Mouse (Mus musculus): ENCODE results near the gene Btbd17.

- TF ChIP-seq POLR2A (IDR thresholded peaks at IDR 0.05; ENCODE audit: low read depth, low read length): no peak
- no peak for TF ChIP-seq CTCF (IDR thresholded peaks at IDR 0.05; ENCODE audit: borderline replicate concordance, insufficient read depth, low read length)
Observed at GRCm38 (mm10) chr11:114786326-114786725, 9.4 kb downstream of the Btbd17 start.
